Mouse (Mus musculus) lung, postnatal 36 days (tissue): Measurements from ENCODE around the gene Dock6.
A peak's percentile ranks its signal among the peaks of the same experiment; 100 is the strongest.

ENCODE experiments used
- DNase-seq: peaks from one replicate; pipeline ENCODE4 v3.0.0; 2022; ENCODE audit warnings: mixed read lengths

Dock6 gene

DNA sequence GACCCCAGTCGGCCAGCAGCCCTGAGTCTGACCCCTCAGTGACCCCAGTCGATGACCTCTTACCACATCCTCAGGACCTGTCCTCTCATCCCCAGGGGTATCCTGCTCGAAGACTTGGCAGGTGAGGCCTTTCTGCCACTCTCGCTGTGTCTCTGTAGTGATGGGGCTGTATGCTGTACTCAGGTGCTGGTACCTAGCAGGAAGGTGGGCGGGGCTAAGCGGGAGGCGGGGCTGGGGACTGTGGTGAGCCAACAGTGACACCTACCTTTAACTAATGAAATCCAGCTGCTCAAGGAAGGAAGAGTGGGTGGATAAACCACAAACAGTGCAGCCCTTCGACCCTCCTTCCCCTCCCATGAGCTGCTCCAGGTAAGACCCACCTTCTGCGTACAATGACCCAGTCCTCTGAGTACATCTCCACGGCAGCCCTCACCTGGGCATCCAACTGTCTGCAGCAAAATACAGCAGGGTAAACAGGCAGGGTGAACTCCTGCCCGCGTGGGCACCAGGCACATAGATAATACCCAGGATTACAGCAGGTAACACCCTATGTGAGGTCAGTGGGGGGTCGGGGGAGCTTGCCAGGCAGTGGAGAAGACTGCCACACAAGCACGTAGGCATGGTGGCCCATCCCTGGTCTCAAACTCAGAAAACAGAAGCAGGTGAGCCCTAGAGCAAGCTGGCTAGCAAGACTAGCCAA lies 6.9 kb downstream of the Dock6 start:
- peak; percentile 67 for DNase-seq

DNA sequence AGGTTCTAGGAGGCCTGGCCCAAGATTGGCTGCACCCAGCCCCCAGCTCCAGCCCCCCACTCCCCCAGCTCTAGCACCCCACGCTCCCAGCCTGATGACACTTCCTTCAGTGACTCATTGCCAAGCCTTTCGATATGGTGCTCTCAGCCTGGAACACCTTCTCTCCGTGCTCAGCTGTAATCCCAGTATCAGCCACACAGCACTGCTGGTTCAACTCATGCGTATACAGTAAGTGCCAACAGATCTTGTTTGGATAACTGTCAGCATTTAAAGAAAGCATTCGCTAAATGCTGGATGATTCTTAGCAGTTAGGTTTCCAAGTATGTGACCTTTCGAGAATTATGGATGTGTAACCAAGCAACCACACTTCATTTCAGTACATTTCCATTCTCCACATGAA lies 9.3 kb downstream of the Dock6 start:
- DNase-seq = no peak

DNA sequence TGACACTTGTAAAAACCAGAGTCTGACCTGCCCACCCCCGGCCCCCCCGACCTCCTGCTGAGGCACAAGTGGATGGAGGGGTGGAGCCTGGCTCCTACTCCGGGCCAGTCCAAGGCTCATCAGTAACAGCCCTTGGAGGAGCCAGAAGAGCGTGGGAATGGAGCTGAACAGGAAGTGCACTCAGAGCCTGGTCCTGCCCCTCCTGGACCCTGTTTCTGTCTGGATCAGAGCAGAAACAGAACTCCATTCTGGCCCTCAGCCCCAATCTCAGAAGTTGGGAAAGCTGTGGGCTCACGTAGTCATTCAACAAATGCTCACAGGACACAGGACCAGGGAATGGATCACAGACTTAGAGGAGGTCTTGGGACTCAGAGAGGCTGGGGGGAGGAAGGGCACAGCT lies 10.0 kb downstream of the Dock6 start:
- DNase-seq = peak; percentile 80

DNA sequence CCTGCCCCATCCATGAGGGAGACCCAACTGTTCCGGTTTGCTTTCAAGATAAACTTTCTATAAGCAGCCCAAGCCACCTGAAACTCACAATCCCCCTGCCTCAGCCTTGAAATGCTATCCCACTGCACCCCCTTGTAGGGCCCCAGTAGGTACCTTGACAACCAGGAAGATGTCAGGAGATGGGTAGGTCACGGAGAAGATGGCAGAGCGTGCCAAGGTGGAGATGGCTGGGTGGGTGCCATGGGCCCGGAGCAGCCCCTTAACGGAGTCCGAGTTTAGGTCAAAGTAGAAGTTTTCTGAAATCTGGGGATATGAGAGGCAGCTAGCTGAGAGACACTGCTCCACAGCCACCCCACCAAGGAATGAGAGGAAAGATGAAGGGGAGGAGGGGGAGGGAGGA lies 11.1 kb downstream of the Dock6 start:
- DNase-seq = no peak

DNA sequence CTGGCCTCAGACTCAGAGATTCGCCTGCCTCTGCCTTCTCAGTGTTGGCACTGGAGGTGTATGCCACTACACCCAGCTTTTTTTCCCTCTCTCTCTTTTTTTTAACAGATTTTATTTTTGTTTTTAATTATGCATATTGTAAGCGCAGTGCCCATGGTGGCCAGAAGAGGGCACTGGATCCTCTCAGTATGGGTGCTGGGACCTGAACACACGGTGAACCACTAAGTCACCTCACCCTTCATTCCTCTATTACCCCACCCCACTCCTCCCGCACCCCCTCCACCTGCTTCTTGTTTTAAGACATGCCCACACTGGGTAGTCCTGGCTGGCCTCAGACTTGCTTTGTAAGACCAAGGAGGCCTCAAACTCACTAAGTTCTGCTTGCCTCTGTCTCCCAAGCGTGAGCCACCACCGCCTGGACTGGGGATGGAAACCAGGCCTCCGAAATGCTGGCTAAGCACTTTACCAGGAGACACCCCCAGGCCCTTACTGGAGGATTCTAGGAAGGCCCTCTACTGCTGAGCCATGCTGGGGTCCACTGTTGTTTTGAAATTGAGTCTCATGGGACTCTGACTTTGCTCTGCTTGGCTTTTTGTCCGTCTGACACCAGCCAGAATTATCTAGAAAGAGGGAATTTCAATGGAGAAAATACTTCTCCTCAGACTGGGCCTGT lies 12.2 kb downstream of the Dock6 start:
- DNase-seq = peak; percentile 79

DNA sequence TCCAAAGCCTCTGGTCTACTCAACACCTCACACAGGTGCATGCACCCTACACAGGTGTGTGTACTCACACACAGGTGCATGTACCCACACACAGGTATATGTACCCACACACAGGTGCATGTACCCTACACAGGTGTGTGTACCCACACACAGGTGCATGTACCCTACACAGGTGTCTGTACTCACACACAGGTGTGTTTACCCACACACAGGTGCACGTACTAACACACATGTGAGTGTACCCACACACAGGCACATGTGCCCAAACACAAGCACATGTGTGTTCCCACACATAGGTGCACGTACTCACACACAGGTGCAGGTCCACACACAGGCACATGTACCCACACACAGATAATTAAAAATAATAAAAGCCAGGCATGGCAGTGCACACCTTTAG lies 14.7 kb downstream of the Dock6 start:
- no peak for DNase-seq

DNA sequence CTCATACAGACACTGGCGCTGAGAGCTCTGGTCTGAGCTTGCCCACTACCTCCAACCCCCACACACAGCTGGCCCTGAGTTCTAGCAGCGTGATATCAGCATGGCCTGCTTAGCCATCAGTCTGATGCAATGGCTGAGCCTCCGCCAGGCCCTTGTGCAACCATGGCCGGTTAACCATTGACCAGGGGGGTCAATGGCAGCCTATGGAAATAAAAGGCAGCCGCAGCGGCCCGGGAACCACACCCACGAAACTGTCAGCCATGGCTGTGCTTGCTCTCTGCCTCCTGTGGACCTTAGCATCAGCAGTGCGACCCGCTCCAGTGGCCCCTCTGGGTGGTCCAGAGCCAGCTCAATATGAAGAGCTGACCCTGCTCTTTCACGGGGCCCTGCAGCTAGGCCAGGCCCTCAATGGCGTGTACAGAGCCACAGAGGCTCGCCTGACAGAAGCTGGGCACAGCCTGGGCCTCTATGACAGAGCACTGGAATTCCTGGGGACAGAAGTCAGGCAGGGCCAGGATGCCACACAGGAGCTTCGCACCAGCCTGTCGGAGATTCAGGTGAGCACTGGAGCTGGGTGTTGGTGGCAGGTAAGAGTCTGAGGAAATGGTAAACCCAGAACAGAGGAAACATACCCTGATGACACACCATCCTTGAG lies 17.1 kb downstream of the Dock6 start, which contains the start of gene Angptl8:
TSS of gene Angptl8 (plus strand) at position 253 of the 655 bp plus-strand sequence.
- DNase-seq = peak; percentile 91

DNA sequence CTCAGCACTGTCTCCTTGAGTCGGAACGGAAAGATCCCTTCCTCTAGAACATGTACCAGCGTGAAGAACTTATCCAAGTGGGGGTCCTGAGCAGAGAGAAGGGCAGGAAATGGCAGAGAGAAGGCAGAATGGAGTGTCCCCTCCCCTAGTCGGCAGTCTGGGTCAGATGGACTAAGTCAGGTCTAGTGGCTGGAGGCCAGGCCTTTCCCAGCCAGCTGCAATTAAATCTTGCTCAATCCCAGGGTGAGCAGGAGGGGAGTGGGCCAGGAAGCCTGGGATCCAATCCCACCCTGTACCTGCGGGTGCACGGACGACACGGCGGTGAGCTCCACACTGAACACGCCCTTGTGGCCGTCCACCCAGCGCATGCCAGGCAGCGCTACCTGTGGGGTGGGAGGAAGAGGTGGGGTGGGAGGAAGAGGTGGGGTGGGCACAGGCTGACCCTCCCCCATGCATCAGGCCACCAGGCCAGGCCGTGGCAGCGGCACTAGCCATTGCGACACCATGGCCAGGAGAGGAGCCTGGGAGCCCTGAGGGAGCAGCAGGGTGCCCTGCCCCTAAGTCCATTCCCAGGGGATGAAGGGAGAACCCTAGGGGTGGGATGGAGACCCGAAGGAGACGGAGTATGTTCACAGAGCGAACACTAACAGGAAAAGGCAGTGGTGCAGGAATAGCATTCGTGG lies 20.7 kb downstream of the Dock6 start:
- DNase-seq = peak; percentile 35

DNA sequence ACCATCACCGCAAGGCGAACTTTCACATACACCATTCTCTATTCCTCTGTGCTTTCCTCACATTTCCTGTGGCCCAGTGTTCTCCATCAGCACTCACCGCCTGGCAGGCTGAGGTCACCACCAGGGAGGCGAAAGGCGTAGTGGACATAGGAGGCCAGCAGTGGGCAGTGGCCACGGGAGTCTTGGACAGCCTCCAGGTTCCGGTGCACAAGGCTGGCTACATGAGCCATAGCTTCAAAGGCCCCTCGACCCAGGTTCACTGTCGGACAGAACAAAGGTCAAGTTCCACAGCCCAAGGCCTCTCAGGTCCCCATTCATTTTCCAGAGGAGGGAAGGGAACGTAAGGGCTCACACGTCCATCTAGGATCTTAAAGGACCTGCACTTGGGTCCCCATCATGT lies 21.5 kb downstream of the Dock6 start:
- no peak for DNase-seq

DNA sequence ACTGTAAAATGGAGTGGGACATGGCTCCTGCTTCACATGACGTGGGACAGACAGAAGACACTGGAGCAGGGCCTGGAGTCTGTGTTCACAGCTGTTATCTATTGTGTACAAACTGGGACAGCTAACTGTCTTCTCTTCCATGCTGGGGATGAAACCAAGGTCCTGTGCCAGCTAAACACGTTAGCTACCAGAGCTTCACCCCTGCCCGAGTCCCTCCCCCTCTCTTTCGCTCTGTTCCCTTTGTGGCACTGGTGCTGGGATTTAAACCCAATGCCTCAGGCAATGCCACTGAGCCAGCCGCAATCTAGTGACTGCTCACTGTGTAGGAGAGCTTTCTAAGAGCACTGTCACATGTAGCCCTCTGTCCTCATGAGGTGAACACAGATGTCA lies 22.0 kb downstream of the Dock6 start:
- no peak for DNase-seq

DNA sequence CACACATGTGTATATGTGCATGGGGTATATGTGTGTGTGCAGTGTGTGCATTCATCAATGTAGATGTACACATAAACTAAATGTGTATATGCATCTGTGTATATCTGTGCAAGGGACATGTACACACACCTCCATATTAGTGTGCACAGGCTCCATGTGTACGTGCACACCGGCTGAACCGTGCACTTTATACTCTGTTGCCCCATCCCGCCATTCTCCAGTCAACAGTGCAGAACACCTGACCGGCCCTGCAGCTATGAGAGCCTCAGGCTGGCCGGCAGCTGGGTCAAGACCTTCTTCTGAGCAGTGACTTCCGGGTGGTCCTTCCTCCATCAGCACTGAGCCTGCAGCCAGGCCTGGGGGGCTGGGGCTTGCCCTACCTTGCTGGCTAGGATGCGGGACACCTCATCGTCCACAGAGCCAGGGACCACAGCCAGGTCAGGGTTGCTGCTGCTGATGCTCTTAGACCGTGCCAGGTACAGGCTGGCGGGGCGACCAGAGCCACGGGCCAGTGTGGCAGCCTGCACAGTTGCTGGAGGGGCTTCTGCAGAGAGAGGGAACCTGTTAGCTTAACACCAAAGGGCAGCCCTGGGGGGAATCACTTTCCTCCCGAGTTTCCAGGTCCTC lies 22.5 kb downstream of the Dock6 start:
- no peak for DNase-seq

DNA sequence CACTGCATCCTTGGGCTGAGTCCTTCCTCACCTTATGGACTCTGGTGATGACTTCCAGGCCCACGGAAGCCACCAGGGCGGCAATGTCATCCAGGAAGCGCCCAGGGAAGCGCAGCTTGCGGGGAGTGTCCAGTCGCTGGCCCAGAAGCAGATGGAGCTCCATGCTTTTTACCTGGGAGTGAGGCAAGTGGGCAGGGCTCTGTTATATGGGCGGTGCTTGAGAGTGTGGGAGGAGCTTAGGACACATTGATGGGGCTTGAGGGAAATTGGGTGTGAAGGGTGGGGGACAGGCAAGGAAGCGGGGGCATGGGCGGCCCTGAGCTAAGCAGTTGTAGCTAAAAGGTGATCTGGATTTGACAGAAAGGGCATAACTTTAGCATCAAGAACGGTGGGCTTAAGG lies 28.1 kb downstream of the Dock6 start:
- no peak for DNase-seq

DNA sequence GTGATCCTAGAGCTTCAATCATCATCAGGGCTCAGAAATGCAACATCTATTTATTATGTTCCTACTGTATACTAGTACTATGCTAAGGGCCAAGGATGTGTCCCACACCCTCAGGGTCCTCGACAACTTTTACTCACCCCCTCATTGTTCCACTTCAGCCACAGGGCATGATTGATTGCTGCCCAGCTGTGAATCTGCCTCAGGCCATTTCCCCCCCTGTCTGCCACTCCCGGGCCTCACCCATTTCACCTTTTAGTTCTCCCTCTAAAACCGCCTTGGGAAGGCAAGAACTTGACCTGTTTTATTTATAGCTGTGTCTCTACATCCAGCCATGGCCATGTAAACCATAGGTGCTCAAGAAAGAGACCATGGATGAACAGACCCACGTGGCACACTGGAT lies 28.5 kb downstream of the Dock6 start:
- DNase-seq = no peak

DNA sequence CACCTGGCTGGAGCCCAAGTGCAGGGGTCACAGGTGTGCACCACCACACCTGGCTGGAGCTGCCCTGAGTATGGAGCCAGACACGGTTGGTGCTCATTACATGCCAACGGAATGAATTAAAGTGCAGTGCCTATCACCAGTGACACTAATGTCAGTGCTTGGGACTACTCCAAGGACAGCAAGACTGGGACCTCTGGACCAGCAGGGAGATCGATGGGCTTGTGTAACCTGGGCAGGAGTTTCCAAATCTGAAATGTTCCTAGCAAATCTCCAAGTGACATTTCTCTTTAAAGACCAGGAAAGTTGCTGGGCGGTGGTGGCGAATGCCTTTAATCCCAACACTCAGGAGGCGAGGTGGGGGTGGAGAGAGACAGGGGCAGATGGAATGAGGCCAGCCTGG lies 29.7 kb downstream of the Dock6 start:
- no peak for DNase-seq

DNA sequence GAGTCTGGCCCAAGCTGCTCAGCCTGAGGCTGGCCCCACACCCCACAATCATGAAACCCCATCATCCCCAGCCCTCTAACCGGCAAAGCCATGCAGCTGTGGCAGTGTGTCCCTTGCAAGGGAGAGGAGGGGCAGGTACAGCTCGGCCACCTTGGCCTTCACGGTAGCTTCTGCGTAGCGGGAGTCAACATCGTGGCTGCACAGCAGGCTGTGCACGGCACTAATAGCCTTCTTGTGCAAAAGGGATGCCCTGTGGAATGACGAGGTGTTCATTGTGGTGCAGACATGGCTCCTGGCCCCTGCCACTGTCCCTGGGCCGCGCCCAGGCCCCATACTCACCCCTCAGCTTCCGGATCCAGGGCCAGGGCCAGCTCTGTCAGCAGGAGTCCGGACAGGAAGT lies 32.3 kb downstream of the Dock6 start:
- DNase-seq = no peak

DNA sequence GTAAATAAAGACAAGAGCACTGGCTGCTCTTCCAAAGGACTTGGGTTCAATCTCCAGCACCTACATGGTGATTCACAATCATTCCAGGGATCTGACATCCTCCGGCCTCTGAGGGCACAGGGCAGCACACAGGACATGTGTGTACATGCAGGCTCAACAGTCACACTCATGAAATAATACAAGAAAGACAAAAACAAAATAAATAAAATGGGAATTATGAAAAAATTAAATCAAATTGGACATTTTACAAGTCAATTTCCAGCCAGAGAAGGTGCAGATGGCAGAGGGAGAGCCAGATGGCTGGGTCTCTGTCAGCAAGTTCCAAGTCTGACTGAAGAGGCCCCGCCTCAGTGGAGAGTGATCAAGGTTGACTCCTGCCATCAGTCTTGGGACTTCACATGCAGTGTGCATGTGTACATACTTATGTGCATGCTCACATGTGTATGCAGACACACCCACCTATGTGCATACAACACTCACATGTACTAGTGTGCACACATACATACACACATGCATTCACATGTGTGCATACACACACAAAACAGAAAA lies 33.2 kb downstream of the Dock6 start:
- DNase-seq = no peak

DNA sequence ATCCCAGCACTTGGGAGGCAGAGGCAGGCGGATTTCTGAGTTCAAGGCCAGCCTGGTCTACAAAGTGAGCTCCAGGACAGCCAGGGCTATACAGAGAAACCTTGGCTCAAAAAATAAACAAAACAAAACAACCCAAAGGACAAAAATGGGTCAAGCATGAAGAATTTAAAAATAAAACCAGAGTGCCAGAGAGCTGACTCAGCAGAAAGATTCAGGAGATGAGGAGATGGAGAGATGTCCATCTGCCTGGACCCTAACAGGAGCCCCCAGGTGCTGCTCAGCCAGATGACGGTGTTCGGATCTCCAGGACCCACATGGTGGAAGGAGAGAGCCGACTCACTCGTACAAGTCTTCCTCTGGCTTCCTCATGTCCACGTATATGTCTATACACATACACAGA lies 33.9 kb downstream of the Dock6 start:
- DNase-seq = no peak

DNA sequence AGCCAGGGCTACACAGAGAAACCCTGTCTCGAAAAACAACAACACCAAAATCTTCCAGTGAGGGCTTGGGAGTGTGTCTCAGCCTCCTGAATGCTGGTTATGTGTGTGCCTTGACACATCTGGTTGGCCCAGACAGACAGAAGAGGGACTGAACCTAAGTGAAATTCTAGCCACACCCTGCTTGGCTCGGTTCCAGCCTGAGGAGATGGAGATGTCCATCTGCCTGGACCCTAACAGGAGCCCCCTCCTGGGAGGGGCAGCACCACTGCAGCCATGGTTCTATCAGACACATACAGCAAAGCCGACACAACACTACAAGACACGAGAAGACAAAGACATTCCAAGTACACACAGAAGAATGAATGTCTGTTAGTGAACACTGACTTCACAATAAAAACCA lies 34.3 kb downstream of the Dock6 start:
- no peak for DNase-seq

DNA sequence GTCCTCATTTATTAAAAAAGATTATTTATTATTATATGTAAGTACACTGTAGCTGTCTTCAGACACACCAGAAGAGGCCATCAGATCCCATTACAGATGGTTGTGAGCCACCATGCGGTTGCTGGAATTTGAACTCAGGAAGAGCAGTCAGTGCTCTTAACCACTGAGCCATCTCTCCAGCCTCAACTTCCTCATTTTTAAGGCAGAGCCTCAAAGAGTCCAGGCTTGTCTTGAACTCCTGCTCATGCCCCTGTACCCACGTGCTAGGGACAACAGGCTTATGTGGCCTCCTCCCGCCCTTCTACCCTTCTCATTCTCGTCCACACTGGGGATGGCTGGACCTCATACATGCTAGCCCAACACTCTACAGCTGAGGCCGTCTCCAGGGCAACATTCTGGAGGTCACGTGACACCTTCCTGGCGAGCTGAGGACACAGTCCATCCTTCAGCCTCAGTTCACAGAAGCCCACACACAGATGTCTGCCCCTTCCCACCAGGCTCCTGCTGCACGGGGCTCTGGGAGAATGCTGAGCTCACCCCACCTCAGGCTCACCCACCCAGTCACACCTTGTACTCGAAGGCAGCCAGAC lies 35.6 kb downstream of the Dock6 start:
- DNase-seq = no peak

DNA sequence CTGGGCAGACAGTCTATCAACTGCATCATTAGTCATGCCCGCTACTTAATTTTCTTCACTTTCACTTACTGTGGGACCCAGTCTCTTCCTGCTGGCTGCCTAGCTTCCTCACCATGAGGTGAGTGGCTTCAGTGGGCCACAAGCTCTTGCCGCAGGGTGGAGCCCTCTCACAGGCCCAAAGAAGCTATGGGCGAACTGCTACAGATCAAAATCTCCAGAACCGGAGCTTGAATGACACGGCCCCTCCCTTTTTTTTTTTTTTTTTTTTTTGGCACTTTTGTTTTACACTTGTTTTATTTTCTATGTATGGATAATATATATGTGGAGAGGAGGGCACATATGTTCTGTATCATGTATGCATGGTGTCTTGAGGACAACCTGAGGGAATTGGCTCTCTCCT lies 41.3 kb downstream of the Dock6 start:
- no peak for DNase-seq

DNA sequence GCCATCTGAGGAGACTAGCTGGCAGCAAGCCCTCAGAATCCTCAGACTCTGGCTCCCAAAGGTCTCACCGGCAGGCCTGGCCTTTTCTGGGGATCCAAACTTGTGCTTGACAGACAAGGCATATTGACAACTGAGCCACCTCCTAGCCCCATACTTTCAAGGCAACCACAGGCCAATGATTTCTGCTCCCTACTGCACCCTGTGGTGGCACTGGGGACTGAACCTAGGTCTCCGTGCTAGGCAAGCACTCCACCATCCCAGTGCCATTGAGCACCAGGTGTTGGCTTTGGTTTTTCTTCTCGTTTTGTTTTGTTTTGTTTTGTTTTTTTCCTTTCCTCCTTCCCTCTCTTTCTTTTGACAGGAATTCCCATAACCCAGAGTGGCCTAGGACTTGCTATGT lies 43.9 kb downstream of the Dock6 start:
- no peak for DNase-seq

DNA sequence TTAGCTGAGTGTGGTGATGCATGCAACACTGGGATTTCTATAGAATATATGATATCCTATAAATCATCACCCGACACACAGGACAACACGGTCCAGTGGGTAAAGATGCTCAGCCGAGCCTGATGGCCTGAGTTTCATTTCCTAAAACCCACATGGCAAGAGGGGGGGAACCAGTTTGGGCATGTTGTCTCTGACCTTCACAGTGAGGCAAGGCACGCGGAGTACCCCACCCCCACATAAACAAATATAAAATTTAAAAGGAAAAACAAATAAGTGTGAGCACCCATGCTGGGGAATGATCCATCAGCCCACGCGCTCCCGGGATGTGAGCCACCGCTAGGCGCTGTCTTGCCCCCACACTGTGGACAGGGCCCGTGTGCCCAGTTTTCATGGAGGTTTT lies 45.5 kb downstream of the Dock6 start:
- DNase-seq = no peak

DNA sequence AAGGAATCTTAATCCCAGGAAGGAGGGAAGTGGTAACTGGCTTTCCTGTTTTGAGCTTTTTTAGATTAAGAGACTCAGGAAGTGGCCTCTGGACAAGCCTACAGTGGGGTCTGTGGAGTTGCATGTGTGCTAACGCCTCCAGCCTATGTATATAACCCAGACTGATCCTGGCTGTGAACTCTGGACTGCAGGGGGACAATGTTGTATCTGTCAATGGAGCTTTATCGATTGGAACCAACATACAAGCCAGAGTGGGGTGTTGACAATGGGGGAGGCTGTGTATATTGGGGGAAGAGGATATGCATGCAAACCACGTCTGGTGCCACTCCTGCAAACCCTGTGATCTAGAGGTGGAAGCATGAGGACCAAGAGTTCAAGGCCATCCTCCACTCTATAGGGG lies 46.1 kb downstream of the Dock6 start:
- no peak for DNase-seq
